Mouse (Mus musculus): Measurements from ENCODE around the gene Mettl24. TPM values are rescaled to one million over a fixed set of nuclear protein-coding genes. Genes with fewer than 3 reads are reported as not detected.
"Not testable (repeated sequence)": the region's sequence is repeated elsewhere in the genome, so short reads cannot be mapped to it uniquely, and the experiment has no call there.

Mettl24 gene
- total RNA-seq, 1 experiment from 2014 or later = not detected

DNA sequence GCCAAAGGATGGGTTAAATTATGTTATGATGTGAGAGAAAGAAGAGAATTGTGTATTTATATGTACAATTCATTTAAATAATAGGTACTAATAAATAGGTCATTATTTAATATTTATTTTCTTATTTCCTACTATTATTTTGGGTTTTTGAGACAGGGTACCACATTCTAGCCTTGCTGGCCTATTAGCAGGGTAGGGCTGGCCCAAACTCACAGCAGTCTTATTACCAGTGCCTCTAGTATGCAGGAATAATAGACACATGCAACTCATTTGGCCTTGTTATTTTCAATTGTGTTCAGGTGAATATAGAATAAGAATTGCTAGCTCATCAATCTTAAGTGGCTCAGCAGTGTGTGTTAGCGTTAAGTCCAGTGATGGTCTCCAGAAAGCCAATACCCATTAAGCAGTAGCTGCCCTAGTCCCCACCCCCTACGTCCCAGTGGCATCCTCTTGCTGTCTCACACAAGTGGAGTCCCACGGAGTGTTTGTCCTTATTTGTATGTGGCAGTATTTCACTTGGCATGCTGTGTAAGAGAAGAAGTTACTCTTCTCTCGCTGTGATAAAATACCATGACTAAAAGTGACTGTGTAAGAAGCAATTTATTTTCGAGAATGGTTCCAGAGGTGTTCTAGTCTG, 80.1 kb downstream of the Mettl24 start:
- ATAC-seq (replicated peaks; ENCODE audit: insufficient number of reproducible peaks, low FRiP score, low TSS enrichment, poor library complexity, severe bottlenecking) = no peak

DNA sequence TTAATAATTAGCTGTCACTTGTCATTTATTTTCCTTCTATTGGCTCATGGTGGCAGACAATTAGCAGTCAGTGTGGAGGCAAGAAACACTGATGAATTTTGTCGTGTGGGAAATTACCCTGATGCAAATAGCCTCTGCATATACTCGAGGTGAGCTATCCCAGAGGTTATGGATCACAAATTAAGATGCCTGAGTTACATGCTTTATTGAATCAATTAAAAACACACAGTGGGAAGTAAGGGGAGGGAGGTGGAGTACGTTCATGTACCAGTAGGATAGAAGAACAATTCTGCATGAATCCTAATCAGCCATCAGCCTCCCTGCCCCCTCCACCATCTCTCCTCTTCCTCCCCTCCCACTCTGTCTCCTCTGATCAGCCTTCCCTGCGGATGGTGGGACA, 89.2 kb downstream of the Mettl24 start:
- no peak for ATAC-seq (replicated peaks; ENCODE audit: insufficient number of reproducible peaks, low FRiP score, low TSS enrichment, poor library complexity, severe bottlenecking)

DNA sequence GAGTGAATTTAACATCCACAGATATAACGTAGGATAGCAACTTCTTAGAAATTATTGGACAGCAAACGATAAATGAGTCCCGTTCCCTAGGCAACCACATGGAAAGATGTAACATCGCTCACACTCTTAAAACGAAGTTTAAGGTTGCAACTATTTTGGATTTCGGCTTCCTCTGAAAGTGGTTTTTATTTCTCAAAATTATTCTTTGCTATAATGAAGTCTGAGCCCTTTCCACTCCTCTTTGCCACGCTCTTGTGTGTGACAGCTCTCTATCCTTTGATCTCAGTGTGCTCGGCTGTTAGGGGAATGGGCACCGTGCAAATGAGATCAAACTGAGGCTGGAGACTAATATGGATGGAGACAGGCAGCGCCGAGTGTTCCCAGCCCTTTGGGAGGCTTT, 92.1 kb downstream of the Mettl24 start:
- ATAC-seq (replicated peaks; ENCODE audit: insufficient number of reproducible peaks, low FRiP score, low TSS enrichment, poor library complexity, severe bottlenecking) = no peak

DNA sequence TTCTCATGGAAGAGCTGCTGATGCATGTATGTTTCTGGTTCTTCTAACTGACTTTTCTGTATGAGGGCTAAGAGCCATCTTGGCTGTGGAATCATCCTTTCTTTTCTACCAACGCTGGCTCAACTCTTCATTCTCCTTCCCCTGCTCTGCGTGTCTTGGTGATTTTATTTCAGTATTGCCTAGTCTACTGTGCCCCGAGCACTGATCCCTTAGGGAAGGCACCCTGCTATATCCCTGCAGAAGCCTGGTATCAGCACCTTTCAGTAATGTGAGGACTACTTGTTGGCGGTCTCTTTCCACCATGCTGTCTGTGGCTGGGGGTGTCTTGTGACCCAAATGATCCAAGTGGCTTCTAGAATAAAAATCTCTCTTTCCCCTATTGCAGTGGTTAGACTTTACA, 92.6 kb downstream of the Mettl24 start:
- no peak for ATAC-seq (replicated peaks; ENCODE audit: insufficient number of reproducible peaks, low FRiP score, low TSS enrichment, poor library complexity, severe bottlenecking)

DNA sequence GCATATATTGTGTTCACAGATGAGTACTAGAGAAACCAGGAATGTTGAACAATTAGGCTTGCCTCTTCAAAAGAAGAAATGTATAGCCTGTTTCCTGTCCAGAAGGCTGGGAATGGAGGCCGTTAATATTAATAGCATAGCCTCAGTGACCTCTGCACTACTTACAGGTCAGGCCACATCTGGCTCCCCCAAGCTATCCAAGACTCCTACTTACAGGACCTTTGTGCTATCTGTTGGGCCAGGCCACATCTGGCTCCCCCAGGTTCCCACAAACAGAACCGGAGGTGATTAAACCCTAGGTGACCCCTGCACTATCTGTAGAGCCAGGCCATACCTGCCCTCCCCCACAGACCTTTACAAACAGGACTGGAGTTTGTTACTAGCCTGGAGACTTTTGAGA, 94.1 kb downstream of the Mettl24 start:
- no peak for ATAC-seq (replicated peaks; ENCODE audit: insufficient number of reproducible peaks, low FRiP score, low TSS enrichment, poor library complexity, severe bottlenecking)

DNA sequence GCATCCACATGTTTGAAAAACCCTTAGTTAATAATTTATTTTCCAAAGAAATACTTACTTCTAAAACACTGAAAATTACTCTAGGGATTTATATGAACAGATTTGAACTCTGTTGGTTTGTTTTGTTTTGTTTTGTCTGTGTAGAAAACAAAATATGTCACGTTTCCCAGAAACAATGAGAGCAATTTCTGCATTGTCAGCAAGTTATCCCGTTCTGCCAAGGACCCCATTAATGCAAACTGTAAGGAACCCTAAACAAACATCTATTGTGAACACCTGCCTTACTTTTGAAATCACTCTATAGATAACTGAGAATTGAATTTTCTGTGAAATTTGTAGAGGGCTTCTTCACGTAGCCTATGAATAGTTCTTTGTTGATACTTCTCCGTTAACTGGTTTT, 95.4 kb downstream of the Mettl24 start:
- ATAC-seq (replicated peaks; ENCODE audit: insufficient number of reproducible peaks, low FRiP score, low TSS enrichment, poor library complexity, severe bottlenecking) = no peak

DNA sequence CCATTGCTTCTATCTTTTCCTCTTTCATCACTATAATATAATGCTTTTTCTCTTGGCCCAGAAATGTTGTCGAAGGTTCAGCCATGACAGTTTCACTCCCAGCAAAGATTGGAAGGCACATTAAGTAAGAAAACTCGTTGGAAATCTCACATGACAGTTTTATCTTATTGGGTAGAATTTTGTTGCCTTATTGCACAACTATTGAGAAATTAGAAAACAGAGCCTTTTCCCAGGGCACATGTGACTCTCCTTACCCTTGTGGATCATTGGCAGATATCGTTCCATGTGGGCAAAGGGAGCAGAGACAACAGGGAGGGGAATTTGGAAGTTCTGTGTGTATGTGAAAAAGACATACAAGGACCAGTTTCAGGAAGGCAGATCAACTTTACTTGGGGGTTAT, 107.3 kb downstream of the Mettl24 start:
- no peak for ATAC-seq (replicated peaks; ENCODE audit: insufficient number of reproducible peaks, low FRiP score, low TSS enrichment, poor library complexity, severe bottlenecking)

DNA sequence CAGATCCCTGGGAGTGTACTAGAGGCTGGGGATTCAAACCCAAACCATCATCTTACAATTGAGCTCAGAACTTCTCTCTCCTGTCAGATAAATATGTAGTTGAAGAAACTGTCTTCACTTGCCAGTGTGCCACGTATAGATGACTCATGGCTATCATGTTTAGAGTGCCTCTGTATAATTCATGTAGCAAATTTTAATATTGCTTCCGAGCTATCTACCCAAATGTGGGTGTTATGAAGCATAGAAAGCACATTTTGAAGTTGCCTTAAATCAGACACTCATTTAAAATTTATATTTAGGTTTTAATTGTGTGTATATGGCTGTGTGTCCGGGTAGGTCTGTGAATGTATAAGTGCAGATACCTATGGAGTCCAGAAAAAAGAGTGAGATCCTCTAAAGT, 109.0 kb downstream of the Mettl24 start:
- no peak for ATAC-seq (replicated peaks; ENCODE audit: insufficient number of reproducible peaks, low FRiP score, low TSS enrichment, poor library complexity, severe bottlenecking)

DNA sequence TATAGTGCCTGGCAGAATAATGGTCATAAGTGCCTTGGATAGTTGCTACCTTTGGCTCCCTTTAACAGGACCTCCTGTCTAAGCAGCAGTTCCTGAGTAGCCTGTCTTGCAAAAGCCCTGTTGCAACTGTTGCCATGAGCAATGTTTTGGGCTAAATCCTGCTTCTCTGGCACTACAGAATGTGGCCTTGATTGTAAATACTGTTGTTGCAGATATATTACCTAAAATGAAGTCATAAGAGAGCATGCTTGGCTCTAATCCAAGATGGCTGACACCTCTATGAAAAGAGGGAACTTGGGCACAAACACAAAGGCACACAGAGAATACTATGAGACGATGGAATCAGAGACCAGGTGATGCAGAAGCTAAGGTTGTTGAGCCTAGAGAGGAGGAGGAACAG, 122.1 kb downstream of the Mettl24 start:
- ATAC-seq (replicated peaks; ENCODE audit: insufficient number of reproducible peaks, low FRiP score, low TSS enrichment, poor library complexity, severe bottlenecking) = no peak

DNA sequence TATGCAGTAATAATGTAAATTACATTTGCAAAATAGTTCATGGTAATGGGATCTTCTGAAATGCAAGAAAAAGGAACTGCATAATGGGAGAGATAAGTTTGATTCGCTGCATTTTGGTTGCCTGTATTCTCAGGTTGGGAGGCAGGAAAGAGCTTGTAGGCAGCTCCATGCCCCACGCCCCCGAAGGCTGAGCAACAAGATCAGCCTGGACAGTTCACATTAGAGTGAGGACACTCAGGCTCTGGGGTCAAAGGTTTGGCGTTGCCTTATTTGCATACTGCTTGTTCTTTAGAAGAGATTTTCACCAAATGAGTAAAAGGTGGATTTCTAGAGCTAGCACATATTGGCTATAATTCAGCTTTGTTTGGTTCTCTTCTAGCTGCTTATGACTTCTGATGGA, 123.1 kb downstream of the Mettl24 start:
- ATAC-seq (replicated peaks; ENCODE audit: insufficient number of reproducible peaks, low FRiP score, low TSS enrichment, poor library complexity, severe bottlenecking) = no peak

DNA sequence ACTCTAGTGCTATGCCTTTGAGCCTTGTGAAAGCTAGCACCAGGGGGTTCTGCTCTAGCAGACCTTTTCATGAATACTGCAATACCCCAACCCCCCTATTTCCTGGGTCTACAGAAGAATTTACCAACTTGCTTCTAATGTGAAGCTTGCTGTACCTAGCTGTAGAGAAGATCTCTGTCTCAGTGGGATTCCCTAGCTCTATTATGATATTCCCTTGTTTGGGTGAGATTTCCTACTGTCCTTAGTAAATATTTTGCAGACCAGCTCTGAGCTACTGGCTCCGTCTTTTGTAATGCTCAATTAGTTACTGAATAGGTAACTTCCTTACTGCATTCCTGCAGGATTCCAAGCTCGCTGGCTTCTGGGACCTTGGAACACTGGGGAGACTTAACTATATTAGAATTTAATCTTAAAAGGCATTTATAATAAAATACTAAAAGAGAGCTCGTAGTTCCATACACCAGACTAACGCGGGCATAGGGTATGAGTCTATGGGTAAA, 126.4 kb downstream of the Mettl24 start:
- ATAC-seq (replicated peaks; ENCODE audit: insufficient number of reproducible peaks, low FRiP score, low TSS enrichment, poor library complexity, severe bottlenecking) = not testable (repeated sequence)

DNA sequence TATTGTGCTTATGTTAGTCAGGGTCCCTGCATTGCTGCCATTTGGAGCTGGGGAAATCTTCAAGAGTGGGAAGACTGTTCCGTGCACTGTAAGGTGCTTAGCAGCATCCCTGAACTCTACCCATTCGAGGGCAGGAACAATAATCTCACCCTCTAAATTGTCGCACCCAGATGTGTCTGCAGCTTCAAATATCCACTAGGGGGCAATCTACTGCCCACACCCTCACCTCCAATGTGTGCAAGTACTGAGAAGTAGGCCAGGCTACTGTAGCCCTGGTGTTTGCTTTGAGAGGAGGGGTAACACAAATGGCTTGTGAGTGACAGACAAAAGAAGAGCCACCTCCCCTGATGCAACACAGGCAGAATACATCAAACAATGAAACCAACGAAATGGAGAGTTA, 130.5 kb downstream of the Mettl24 start:
- ATAC-seq (replicated peaks; ENCODE audit: insufficient number of reproducible peaks, low FRiP score, low TSS enrichment, poor library complexity, severe bottlenecking) = 0 out of 2 replicates have a peak, but pooled peaks have one; percentile 43

DNA sequence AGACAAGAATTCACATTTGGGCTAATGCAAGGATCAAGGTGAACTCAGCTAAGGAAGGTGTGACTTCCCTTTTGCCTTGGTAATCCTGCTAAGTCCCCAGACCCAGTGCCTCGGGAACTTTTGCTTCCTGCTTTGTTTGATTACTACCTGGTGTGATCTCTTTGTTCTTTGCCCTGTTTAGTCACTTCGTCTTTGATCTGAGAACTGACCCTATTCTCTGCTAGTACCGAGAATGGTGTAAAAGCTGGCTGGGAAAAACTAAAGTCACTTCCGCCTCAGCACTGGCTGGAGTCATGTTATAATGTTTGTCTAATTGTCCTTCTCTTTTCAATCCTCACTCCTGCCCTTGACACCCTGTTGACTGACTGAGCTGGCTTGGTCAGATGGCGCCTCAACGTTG, 133.4 kb downstream of the Mettl24 start:
- no peak for ATAC-seq (replicated peaks; ENCODE audit: insufficient number of reproducible peaks, low FRiP score, low TSS enrichment, poor library complexity, severe bottlenecking)

DNA sequence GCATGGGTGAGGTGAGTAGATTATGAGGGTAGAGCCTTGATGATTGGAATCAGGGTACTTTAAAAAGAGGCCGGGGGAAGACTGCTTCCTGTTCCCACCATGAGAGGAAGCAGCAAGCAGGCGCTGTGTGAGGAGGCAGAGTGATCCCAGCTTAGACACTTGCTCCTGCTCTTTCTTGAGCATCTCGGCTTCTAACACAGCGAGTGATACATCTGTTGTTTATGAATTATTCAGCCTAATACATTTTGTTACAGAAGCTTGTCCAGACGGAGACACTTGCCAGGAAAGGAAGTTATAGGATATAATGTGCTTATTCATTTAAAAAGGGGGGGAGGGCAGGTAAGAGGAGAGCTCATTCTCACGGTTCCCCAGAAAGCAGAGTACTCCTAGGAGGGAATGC, 142.9 kb downstream of the Mettl24 start:
- ATAC-seq (replicated peaks; ENCODE audit: insufficient number of reproducible peaks, low FRiP score, low TSS enrichment, poor library complexity, severe bottlenecking) = no peak

DNA sequence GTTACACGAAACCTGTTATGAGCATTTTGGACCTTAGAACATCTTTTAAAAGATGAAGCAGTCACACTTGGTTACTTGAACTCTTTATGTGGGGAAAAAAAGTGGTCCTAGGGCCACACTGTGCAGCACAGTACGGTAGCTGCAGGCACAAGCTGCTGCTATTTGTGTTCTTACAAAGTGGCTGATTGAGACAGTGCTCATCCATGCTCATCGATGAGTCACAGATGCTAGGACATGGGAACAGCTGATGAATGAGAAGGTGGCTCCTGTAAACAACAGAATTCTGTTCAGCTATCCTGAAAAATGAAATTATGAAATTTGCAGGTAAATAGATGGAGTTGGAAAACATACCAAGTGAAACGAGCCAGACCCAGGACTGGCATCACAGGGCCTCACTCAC, 144.6 kb downstream of the Mettl24 start:
- no peak for ATAC-seq (replicated peaks; ENCODE audit: insufficient number of reproducible peaks, low FRiP score, low TSS enrichment, poor library complexity, severe bottlenecking)

DNA sequence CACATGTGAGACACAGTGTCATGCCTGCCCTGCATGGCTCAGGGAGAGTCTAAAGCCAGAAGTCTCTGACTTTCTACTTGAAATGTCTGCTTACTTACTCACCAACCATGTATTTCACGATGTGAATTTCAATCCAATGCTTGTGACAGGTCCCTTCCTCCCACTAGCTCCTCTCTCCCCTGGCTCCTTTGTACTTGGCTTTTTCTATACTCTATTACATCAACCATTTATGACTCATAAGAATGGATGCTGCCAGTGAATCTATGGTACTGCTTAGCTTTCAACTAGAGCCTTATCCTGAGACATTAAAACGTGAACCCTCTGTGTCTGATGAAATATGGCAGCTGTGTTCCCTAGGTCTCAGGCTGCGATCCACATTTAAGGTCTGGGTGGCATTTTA, 147.2 kb downstream of the Mettl24 start:
- ATAC-seq (replicated peaks; ENCODE audit: insufficient number of reproducible peaks, low FRiP score, low TSS enrichment, poor library complexity, severe bottlenecking) = no peak

DNA sequence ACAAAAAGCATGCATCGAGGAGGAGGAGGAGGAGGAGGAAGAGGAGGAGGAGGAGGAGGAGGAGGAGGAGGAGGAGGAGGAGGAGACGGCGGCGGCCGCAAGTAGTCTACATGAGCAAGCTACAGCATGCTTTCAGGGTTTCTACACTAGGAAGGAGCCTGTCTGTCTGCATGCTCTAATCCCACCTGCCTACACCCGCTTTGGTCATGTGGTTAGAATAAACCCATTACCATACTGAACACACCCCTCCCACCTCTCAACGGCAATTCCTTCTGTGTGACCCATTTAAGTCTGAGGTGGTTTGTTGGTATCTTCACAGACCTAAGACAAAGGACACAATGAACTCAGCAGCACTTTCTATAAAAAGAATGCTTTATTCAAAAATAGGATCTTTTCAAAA, 148.2 kb downstream of the Mettl24 start:
- ATAC-seq (replicated peaks; ENCODE audit: insufficient number of reproducible peaks, low FRiP score, low TSS enrichment, poor library complexity, severe bottlenecking) = no peak

DNA sequence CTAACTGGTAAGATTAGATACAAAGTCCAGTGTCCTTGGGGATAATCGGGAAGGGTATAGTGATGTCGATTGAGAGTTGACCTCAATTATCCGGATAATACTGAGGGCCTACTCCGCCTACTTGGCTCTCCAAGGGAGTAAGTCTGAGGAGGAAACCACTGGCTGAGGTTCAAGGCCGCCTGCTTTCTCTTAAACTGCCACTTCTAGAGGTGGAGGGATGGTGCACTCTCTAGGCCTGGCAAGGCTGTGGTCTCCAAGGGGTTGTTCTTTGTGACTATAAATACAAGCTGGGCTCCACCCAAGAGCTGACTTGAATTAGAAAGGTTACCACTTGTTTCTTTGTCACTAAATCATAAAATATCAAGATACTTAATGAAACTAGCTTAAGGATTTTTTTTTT, 157.0 kb downstream of the Mettl24 start:
- no peak for ATAC-seq (replicated peaks; ENCODE audit: insufficient number of reproducible peaks, low FRiP score, low TSS enrichment, poor library complexity, severe bottlenecking)

DNA sequence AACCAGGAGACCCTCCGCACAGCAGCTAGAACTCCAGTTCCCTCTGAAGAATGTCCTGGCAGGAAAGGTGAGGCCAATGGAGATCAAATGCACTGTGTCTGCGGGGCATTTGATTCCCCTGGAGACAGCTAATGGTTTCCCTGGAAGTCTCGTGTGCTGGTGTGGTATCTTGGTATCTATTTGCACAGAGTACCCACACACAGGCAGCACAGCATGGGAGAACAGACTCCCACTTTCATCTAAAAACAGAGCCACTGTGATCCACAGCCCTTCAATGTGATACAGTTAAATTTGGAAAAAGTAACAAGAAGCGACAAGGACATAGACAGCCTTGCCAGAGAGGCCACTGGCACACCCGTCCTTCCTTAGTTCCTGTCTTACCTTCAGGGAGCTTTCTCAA, 160.8 kb downstream of the Mettl24 start:
- no peak for ATAC-seq (replicated peaks; ENCODE audit: insufficient number of reproducible peaks, low FRiP score, low TSS enrichment, poor library complexity, severe bottlenecking)

DNA sequence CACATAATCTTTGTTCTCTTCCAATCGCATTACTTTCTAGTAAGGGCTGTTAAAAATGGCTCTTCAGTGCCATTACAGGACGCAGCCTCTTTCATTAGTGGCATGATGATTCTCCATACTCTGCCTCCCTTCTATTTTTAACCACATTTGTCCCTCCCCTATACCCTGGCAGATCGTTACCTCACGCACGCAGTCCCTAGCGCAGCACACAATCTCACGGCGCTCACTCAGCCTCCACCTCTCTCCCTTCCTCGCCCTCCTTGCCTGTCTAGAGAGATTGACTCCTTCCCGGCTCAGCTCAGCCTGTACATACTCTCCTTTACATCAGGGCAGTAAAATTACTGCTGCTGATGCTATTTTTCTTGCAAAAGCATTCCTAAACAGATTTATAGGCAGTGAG, 161.5 kb downstream of the Mettl24 start:
- ATAC-seq (replicated peaks; ENCODE audit: insufficient number of reproducible peaks, low FRiP score, low TSS enrichment, poor library complexity, severe bottlenecking) = no peak

DNA sequence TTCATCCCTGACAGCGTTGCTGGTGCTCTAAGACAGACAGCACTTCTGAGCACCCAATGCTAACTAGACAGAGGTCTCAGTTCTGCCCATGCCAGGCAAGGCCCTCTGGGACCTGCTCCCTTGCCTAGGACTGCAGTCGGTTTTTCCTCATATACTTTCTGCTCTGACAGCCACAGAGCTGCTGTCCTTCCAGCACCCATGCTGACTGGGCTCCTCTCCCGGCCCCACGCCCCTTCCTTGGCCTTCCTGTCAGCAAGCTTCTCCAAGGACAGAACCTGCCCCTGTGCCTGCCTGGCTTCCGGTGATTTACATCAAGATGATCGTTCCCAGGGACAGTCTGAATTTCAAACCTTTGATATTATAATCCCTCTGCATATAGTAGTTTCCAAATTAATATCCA, 162.5 kb downstream of the Mettl24 start:
- no peak for ATAC-seq (replicated peaks; ENCODE audit: insufficient number of reproducible peaks, low FRiP score, low TSS enrichment, poor library complexity, severe bottlenecking)

Data from monocyte, adult 5-6 weeks (primary cell).